In genomic region chr5:122800345-122801010, GRCm38 (mm10) we compare ENCODE assay signal across 11 mouse cellular contexts. TPM values are rescaled to one million over a fixed set of nuclear protein-coding genes. Genes with fewer than 3 reads are reported as not detected.
A peak's percentile ranks its signal among the peaks of the same experiment; 100 is the strongest.
DNase-seq lines count a peak whose midpoint lies in the region; ATAC-seq and TF ChIP-seq lines count a peak whose summit lies in the region.
"Had no signal": no experiment of that assay in that cellular context is flagged by ENCODE, and none has a peak within 500 bp of the region (broad histone marks: within the 10 kb centered on the region; RNA-seq: fewer than 3 reads in every experiment).

No protein-coding gene starts in this region.

- no peak overlapping the region for H3K4me2 ChIP-seq in forebrain, embryonic 15.5 days (replicated peaks)
- H3K4me2 ChIP-seq in limb, embryonic 14.5 days (replicated peaks; ENCODE audit: low read depth, low read length, severe bottlenecking), result no peak overlapping the region
- no peak overlapping the region for H3K4me2 ChIP-seq in liver, embryonic 16.5 days (ENCODE audit: low read depth, low read length)
- H3K4me2 ChIP-seq: limb, embryonic 12.5 days; midbrain, embryonic 12.5 days had no signal

- no peak for ATAC-seq in forebrain, embryonic 15.5 days (replicated peaks)
- no peak; the same call in 1 of the 2 replicates for ATAC-seq in limb, embryonic 14.5 days (ENCODE audit: low FRiP score, low read depth)
- peak; percentile 67 for ATAC-seq in liver, embryonic 16.5 days (ENCODE audit: low read depth)
- ATAC-seq: CD4-positive, CD25-positive, alpha-beta regulatory T cell, adult 4 months had no signal

- no peak for DNase-seq in forebrain, embryonic 10.5 days (ENCODE audit: extremely low spot score, low spot score)
- DNase-seq in limb, embryonic 14.5 days (ENCODE audit: low spot score), result peak; percentile 12
- no peak for DNase-seq in limb, embryonic 10.5 days (ENCODE audit: low spot score)
- DNase-seq in cerebellum, postnatal 25 days, result peak; percentile 85 to 88
- DNase-seq in left cerebral cortex, postnatal 14 days (ENCODE audit: low spot score in 2 of 2), result no peak
- DNase-seq in layer of hippocampus, adult 9-11 months, result no peak

- peak overlapping the region; percentile 81 for H3K27ac ChIP-seq in forebrain, embryonic 15.5 days (replicated peaks)
- H3K27ac ChIP-seq in forebrain, embryonic 10.5 days, result no peak overlapping the region
- no peak overlapping the region for H3K27ac ChIP-seq in limb, embryonic 14.5 days (replicated peaks; ENCODE audit: low read depth, low read length)
- no peak overlapping the region for H3K27ac ChIP-seq in limb, embryonic 10.5 days
- H3K27ac ChIP-seq in liver, embryonic 16.5 days (ENCODE audit: low read length), result peak overlapping the region; percentile 60
- H3K27ac ChIP-seq: limb, embryonic 12.5 days had no signal

- no peaks in the 10 kb centered on the region for H3K9me3 ChIP-seq in forebrain, embryonic 15.5 days
- H3K9me3 ChIP-seq in forebrain, embryonic 10.5 days, result no peaks in the 10 kb centered on the region; the same call in 1 of the 2 replicates
- no peaks in the 10 kb centered on the region for H3K9me3 ChIP-seq in limb, embryonic 14.5 days (ENCODE audit: control insufficient read depth, low read length)
- H3K9me3 ChIP-seq in limb, embryonic 10.5 days (replicated peaks), result no peaks in the 10 kb centered on the region
- no peaks in the 10 kb centered on the region for H3K9me3 ChIP-seq in liver, embryonic 16.5 days (replicated peaks; ENCODE audit: control insufficient read depth, low read length)
- H3K9me3 ChIP-seq: limb, embryonic 12.5 days; midbrain, embryonic 12.5 days had no signal

- H3K27me3 ChIP-seq in forebrain, embryonic 15.5 days, result no peaks in the 10 kb centered on the region
- no peaks in the 10 kb centered on the region for H3K27me3 ChIP-seq in forebrain, embryonic 10.5 days (ENCODE audit: poor library complexity, severe bottlenecking)
- H3K27me3 ChIP-seq in limb, embryonic 14.5 days (ENCODE audit: control insufficient read depth, insufficient read depth, low read length), result no peaks in the 10 kb centered on the region
- no peaks in the 10 kb centered on the region for H3K27me3 ChIP-seq in limb, embryonic 10.5 days (ENCODE audit: low read depth, poor library complexity, severe bottlenecking)
- no peaks in the 10 kb centered on the region for H3K27me3 ChIP-seq in liver, embryonic 16.5 days (ENCODE audit: control insufficient read depth, insufficient read depth, low read depth, low read length)
- H3K27me3 ChIP-seq: limb, embryonic 12.5 days; midbrain, embryonic 12.5 days had no signal

- 70% methylated on average over 13 of the region's 13 CpGs for WGBS in forebrain, embryonic 15.5 days
- WGBS in forebrain, embryonic 10.5 days, result 92% methylated on average over 13 of the region's 13 CpGs
- WGBS in limb, embryonic 14.5 days, result 73% methylated on average over 13 of the region's 13 CpGs
- WGBS in limb, embryonic 10.5 days, result 93% methylated on average over 13 of the region's 13 CpGs
- 72% methylated on average over 13 of the region's 13 CpGs for WGBS in liver, embryonic 16.5 days (ENCODE audit: insufficient replicate concordance)

- H3K9ac ChIP-seq in forebrain, embryonic 15.5 days (replicated peaks), result no peak overlapping the region
- no peak overlapping the region for H3K9ac ChIP-seq in limb, embryonic 14.5 days (ENCODE audit: low read depth, low read length, severe bottlenecking)
- H3K9ac ChIP-seq in liver, embryonic 16.5 days (ENCODE audit: low read depth, low read length), result no peak overlapping the region
- H3K9ac ChIP-seq: limb, embryonic 12.5 days; midbrain, embryonic 12.5 days had no signal

- TF ChIP-seq POLR2A in limb, embryonic 14.5 days (IDR thresholded peaks at IDR 0.05; ENCODE audit: borderline replicate concordance, extremely low read depth, insufficient read depth, insufficient read length), result no peak

- H3K4me3 ChIP-seq in forebrain, embryonic 15.5 days, result no peak overlapping the region
- no peak overlapping the region for H3K4me3 ChIP-seq in forebrain, embryonic 10.5 days
- H3K4me3 ChIP-seq in limb, embryonic 14.5 days (replicated peaks; ENCODE audit: low read length), result no peak overlapping the region
- no peak overlapping the region for H3K4me3 ChIP-seq in limb, embryonic 10.5 days
- no peak overlapping the region for H3K4me3 ChIP-seq in liver, embryonic 16.5 days (ENCODE audit: low read depth, low read length)
- H3K4me3 ChIP-seq: limb, embryonic 12.5 days; midbrain, embryonic 12.5 days had no signal

- peaks cover 92% of the 10 kb centered on the region for H3K36me3 ChIP-seq in forebrain, embryonic 15.5 days
- peaks cover 98% of the 10 kb centered on the region for H3K36me3 ChIP-seq in forebrain, embryonic 10.5 days (replicated peaks)
- H3K36me3 ChIP-seq in limb, embryonic 14.5 days (ENCODE audit: control insufficient read depth, insufficient read depth, low read length), result peaks cover 95% of the 10 kb centered on the region
- peaks cover 98% of the 10 kb centered on the region for H3K36me3 ChIP-seq in limb, embryonic 10.5 days
- H3K36me3 ChIP-seq in liver, embryonic 16.5 days (ENCODE audit: control insufficient read depth, insufficient read depth), result peaks cover 68% of the 10 kb centered on the region

- peaks cover 26% of the 10 kb centered on the region for H3K4me1 ChIP-seq in forebrain, embryonic 15.5 days
- no peaks in the 10 kb centered on the region for H3K4me1 ChIP-seq in forebrain, embryonic 10.5 days
- H3K4me1 ChIP-seq in limb, embryonic 14.5 days (ENCODE audit: control insufficient read depth, insufficient read depth, low read length), result no peaks in the 10 kb centered on the region
- no peaks in the 10 kb centered on the region for H3K4me1 ChIP-seq in limb, embryonic 10.5 days
- H3K4me1 ChIP-seq in liver, embryonic 16.5 days (ENCODE audit: control insufficient read depth, low read depth, low read length), result peaks cover 24% of the 10 kb centered on the region
- H3K4me1 ChIP-seq: limb, embryonic 12.5 days had no signal

- intact Hi-C loops in left cerebral cortex, postnatal 14 days (cut with DNase I), result no loop called here

RNA-seq across cellular contexts. Expression of gene Anapc5, which starts 20.7 kb away (rescaled TPM):
- polyA plus RNA-seq in forebrain, embryonic 15.5 days (2015; fragmentation: Nextera tagmentation; extraction: Ambion mirVana), result 538 and 543 TPM in 2 replicates
- 510 and 525 TPM in 2 replicates for polyA plus RNA-seq in forebrain, embryonic 10.5 days (2016; fragmentation: Nextera tagmentation; extraction: Ambion mirVana)
- polyA plus RNA-seq in limb, embryonic 14.5 days (2012; rRNA removed), result 686 and 736 TPM in 2 replicates
- polyA plus RNA-seq in limb, embryonic 14.5 days (2014; fragmentation: Nextera tagmentation; extraction: Ambion mirVana), result 427 and 463 TPM in 2 replicates
- 489 and 505 TPM in 2 replicates for polyA plus RNA-seq in limb, embryonic 10.5 days (2016; fragmentation: Nextera tagmentation; extraction: Ambion mirVana)
- 199 and 210 TPM in 2 replicates for polyA plus RNA-seq in liver, embryonic 16.5 days (2015; fragmentation: Nextera tagmentation; extraction: Ambion mirVana)
- total RNA-seq in left cerebral cortex, postnatal 14 days (2021), result 100 to 1,000 TPM; 239 to 248 TPM

RNA-seq across cellular contexts. Expression of gene Camkk2, which starts 21.3 kb away (rescaled TPM):
- polyA plus RNA-seq in forebrain, embryonic 15.5 days (2015; fragmentation: Nextera tagmentation; extraction: Ambion mirVana), result 62.1 and 62.9 TPM in 2 replicates
- 22.6 and 24.1 TPM in 2 replicates for polyA plus RNA-seq in forebrain, embryonic 10.5 days (2016; fragmentation: Nextera tagmentation; extraction: Ambion mirVana)
- 34.7 and 35.0 TPM in 2 replicates for polyA plus RNA-seq in limb, embryonic 14.5 days (2012; rRNA removed)
- polyA plus RNA-seq in limb, embryonic 14.5 days (2014; fragmentation: Nextera tagmentation; extraction: Ambion mirVana), result 39.1 and 39.3 TPM in 2 replicates
- 29.3 and 30.0 TPM in 2 replicates for polyA plus RNA-seq in limb, embryonic 10.5 days (2016; fragmentation: Nextera tagmentation; extraction: Ambion mirVana)
- polyA plus RNA-seq in liver, embryonic 16.5 days (2015; fragmentation: Nextera tagmentation; extraction: Ambion mirVana), result 7.6 and 8.4 TPM in 2 replicates
- 100 to 1,000 TPM; 214 to 248 TPM for total RNA-seq in left cerebral cortex, postnatal 14 days (2021)

RNA-seq across cellular contexts. Expression of gene Rnf34, which starts 49.4 kb away (rescaled TPM):
- 50.9 and 52.9 TPM in 2 replicates for polyA plus RNA-seq in forebrain, embryonic 15.5 days (2015; fragmentation: Nextera tagmentation; extraction: Ambion mirVana)
- polyA plus RNA-seq in forebrain, embryonic 10.5 days (2016; fragmentation: Nextera tagmentation; extraction: Ambion mirVana), result 48.5 and 53.4 TPM in 2 replicates
- polyA plus RNA-seq in limb, embryonic 14.5 days (2012; rRNA removed), result 21.4 and 23.5 TPM in 2 replicates
- polyA plus RNA-seq in limb, embryonic 14.5 days (2014; fragmentation: Nextera tagmentation; extraction: Ambion mirVana), result 33.7 and 40.4 TPM in 2 replicates
- 42.4 and 49.4 TPM in 2 replicates for polyA plus RNA-seq in limb, embryonic 10.5 days (2016; fragmentation: Nextera tagmentation; extraction: Ambion mirVana)
- 10.5 and 10.6 TPM in 2 replicates for polyA plus RNA-seq in liver, embryonic 16.5 days (2015; fragmentation: Nextera tagmentation; extraction: Ambion mirVana)
- total RNA-seq in left cerebral cortex, postnatal 14 days (2021), result 10 to 100 TPM; 44.6 to 53.8 TPM

Comparison
In these comparisons a context has a peak if more than half of its experiments do, and no peak if none do; other contexts are left out.
1. H3K27ac ChIP-seq: peak in forebrain, embryonic 15.5 days (single experiment) and liver, embryonic 16.5 days (single experiment); none in forebrain, embryonic 10.5 days (single experiment), limb, embryonic 14.5 days (single experiment) and limb, embryonic 10.5 days (single experiment).
2. DNase-seq: peak in limb, embryonic 14.5 days (single experiment) and cerebellum, postnatal 25 days (2 of 2); none in forebrain, embryonic 10.5 days (single experiment), limb, embryonic 10.5 days (single experiment), left cerebral cortex, postnatal 14 days (0 of 2) and layer of hippocampus, adult 9-11 months (single experiment).